Mouse (Mus musculus): ENCODE data around the gene Mmp28. TPM values are rescaled to one million over a fixed set of nuclear protein-coding genes. Genes with fewer than 3 reads are reported as not detected.

The Mmp28 gene
- polyA plus RNA-seq, 1 experiment, result 6.6 TPM

DNA sequence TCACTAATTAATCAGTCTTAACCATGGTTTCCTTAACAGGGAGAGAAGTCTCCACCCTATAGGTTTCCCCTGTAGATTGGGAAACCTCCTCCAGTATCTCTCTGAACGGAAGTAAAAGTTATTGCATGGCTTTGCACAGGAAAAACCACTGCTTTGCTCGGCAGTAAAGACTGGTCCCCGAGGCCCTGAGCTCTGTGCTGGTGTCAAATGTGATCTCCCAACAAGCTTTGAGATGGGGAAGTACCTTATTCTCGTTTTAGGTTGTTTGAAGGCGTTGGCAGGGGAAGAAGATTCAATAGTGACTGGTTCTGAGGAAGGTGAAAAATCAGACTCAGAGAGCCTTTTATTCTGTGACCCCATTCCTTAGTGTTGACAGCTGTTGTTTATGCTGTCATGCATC is 64.1 kb downstream of the Mmp28 start:
- Histone ChIP-seq H3K4me3 (ENCODE audit: insufficient read depth, low read depth, low read length) (no peak overlapping the region), H3K4me1 (ENCODE audit: control insufficient read depth, insufficient read depth, insufficient read length, low read length) (no peaks in the 10 kb centered on the region), H3K27ac (replicated peaks; ENCODE audit: low read depth, low read length) (no peak overlapping the region)

DNA sequence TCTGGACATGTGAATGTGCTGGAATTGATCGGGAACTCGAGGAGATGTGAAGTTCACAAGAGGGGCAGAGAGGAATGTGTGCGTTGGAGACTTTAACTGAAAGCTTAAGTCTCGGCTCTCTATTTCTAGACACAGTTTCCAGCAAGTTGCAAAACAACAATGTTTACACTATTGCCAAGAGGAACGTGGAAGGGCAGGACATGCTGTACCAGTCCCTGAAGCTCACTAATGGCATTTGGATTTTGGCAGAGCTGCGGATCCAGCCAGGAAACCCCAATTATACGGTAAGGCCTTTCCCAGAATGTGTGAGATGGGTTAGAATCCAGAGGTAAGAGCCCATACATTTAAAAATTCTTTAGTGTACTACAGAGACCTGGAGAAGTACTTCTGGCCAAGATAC is 65.2 kb downstream of the Mmp28 start:
- Histone ChIP-seq H3K4me3 (ENCODE audit: insufficient read depth, low read depth, low read length) (no peak overlapping the region), H3K4me1 (ENCODE audit: control insufficient read depth, insufficient read depth, insufficient read length, low read length) (no peaks in the 10 kb centered on the region), H3K27ac (replicated peaks; ENCODE audit: low read depth, low read length) (no peak overlapping the region)

DNA sequence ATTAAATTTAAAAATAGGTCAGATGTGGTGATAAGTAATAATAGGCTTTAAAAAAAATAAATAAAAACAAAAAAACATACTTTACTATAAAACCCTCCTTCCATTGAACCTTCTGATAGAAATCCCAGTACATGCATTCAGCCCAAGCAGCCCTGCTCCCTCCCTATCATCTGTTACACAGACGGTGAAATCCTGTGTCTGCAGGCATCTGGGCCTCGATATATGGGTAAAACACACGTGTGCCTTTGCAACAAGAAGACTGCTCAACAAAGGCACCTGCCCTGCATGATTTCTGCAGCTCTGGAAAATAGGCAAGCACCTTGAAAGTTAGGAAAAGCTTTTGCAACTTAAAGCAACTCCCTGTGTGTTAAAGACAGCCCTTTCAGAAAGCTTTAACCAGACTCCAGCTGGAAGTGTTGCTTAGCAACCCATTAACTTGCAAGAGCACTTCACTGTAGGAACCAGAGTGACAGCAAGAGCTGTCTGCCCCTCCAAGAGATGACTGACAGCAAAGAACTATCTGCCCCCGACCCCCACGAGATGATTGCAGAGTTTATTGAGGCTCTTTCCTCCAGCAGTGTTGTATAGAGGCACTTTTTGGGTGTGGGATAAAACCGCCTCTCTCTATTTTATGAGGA is 68.0 kb downstream of the Mmp28 start:
- H3K4me1 ChIP-seq (ENCODE audit: control insufficient read depth, insufficient read depth, insufficient read length, low read length), result no peaks in the 10 kb centered on the region
- H3K27ac ChIP-seq (replicated peaks; ENCODE audit: low read depth, low read length), result no peak overlapping the region
- H3K4me3 ChIP-seq (ENCODE audit: insufficient read depth, low read depth, low read length), result no peak overlapping the region

DNA sequence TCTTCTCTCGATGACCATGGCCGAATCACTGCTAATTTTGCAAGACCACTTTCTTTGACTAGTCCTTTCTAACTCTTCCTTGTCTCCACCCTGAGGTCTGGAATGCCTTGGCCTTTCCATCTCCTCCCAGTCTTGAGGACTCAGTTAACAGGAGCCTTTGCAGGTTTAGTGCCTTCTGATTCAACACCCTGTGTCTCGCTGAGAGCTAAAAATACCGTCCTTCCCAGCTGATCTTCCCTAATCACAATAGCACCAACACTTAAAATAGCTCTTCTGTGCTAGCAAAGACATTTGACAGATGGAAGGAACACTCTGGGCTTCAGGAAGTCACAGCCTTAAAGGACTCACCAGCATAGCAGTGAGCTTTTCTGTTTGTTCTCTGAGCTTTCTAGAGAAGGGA is 69.8 kb downstream of the Mmp28 start:
- Histone ChIP-seq H3K4me1 (ENCODE audit: control insufficient read depth, insufficient read depth, insufficient read length, low read length) (no peaks in the 10 kb centered on the region), H3K27ac (replicated peaks; ENCODE audit: low read depth, low read length) (no peak overlapping the region), H3K4me3 (ENCODE audit: insufficient read depth, low read depth, low read length) (no peak overlapping the region)

Other genes with a start within 250 kb of the Mmp28 start
- gene Slfn14, start 176.3 kb downstream of the Mmp28 start, polyA plus RNA-seq (2012; ENCODE audit: insufficient read depth, insufficient read length, missing spikeins), result not detected in 2 replicates
- gene Ap2b1, start 164.0 kb downstream of the Mmp28 start, polyA plus RNA-seq (2012; ENCODE audit: insufficient read depth, insufficient read length, missing spikeins), result 21.0 and 26.5 TPM in 2 replicates
- 4.2 and 9.8 TPM in 2 replicates for gene Pex12, start 160.5 kb downstream of the Mmp28 start, polyA plus RNA-seq (2012; ENCODE audit: insufficient read depth, insufficient read length, missing spikeins)
- not detected in 2 replicates for gene Rasl10b, start 53.9 kb downstream of the Mmp28 start, polyA plus RNA-seq (2012; ENCODE audit: insufficient read depth, insufficient read length, missing spikeins)
- gene Gas2l2, start 33.6 kb downstream of the Mmp28 start, polyA plus RNA-seq (2012; ENCODE audit: insufficient read depth, insufficient read length, missing spikeins), result not detected in 2 replicates
- gene 1700020L24Rik, start 25.4 kb downstream of the Mmp28 start, polyA plus RNA-seq (2012; ENCODE audit: insufficient read depth, insufficient read length, missing spikeins), result 2.9 TPM in 1 of 2 replicates, not detected in the other
- 29.8 and 35.5 TPM in 2 replicates for gene Taf15, start 10.0 kb upstream of the Mmp28 start, polyA plus RNA-seq (2012; ENCODE audit: insufficient read depth, insufficient read length, missing spikeins)
- not detected in 2 replicates for gene Heatr9, start 59.1 kb upstream of the Mmp28 start, polyA plus RNA-seq (2012; ENCODE audit: insufficient read depth, insufficient read length, missing spikeins)
- gene Ccl5, start 67.4 kb upstream of the Mmp28 start, polyA plus RNA-seq (2012; ENCODE audit: insufficient read depth, insufficient read length, missing spikeins), result 3.7 and 4.0 TPM in 2 replicates
- 11.4 and 13.7 TPM in 2 replicates for gene Ccl9, start 115.6 kb upstream of the Mmp28 start, polyA plus RNA-seq (2012; ENCODE audit: insufficient read depth, insufficient read length, missing spikeins)
- 21.1 and 56.5 TPM in 2 replicates for gene Ccl6, start 130.0 kb upstream of the Mmp28 start, polyA plus RNA-seq (2012; ENCODE audit: insufficient read depth, insufficient read length, missing spikeins)
- gene Rpl9-ps1, start 182.6 kb upstream of the Mmp28 start, polyA plus RNA-seq (2012; ENCODE audit: insufficient read depth, insufficient read length, missing spikeins), result not detected in 2 replicates
- gene Ccl3, start 186.3 kb upstream of the Mmp28 start, polyA plus RNA-seq (2012; ENCODE audit: insufficient read depth, insufficient read length, missing spikeins), result 1.5 and 4.1 TPM in 2 replicates
- 3.8 TPM in 1 of 2 replicates, not detected in the other for gene Ccl4, start 199.5 kb upstream of the Mmp28 start, polyA plus RNA-seq (2012; ENCODE audit: insufficient read depth, insufficient read length, missing spikeins)
- gene Wfdc17, start 240.9 kb upstream of the Mmp28 start, polyA plus RNA-seq (2012; ENCODE audit: insufficient read depth, insufficient read length, missing spikeins), result 15.5 and 20.8 TPM in 2 replicates
- gene Wfdc18, start 245.9 kb upstream of the Mmp28 start, polyA plus RNA-seq (2012; ENCODE audit: insufficient read depth, insufficient read length, missing spikeins), result not detected in 2 replicates